Mouse (Mus musculus): ENCODE data around the gene Fgf5. TPM values are rescaled to one million over a fixed set of nuclear protein-coding genes. Genes with fewer than 3 reads are reported as not detected.

Gene Fgf5
- polyA plus RNA-seq (2014; fragmentation: Illumina TruSeq; extraction: RNeasy Lipid Tissue Mini Kit (QIAGEN cat#74804)) = not detected

DNA sequence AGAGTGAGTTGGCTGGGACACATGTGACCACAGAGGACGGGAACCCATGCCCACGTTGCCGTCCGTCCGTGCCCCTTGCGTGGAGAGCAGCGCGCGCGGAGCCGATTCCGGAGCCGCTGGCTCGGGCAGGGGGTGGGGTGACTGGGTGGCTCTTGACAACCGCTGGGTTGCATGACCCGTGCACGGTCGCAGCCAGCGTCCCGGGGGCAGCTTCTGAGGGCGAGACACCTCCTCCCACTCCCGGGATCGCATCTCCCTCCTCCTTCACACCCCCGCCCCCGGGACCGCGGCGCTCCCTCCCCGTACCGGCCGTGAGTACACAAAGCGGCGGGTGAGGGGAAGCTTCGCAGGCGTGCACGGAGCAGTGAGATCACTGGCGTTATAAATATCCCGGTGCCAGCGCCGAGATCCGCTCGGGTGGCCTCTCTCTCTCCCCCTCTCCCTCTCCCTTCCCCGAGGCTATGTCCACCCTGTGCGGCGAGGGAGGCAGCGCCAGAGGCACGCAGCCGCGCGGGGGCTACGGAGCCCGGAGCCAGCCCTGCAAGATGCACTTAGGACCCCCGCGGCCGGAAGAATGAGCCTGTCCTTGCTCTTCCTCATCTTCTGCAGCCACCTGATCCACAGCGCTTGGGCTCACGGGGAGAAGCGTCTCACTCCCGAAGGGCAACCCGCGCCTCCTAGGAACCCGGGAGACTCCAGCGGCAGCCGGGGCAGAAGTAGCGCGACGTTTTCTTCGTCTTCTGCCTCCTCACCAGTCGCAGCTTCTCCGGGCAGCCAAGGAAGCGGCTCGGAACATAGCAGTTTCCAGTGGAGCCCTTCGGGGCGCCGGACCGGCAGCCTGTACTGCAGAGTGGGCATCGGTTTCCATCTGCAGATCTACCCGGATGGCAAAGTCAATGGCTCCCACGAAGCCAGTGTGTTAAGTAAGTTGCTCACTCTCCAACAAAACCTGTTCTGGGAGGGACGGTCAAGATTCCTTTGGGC lies at the start of gene Fgf5:
Fgf5 (plus strand) TSS at position 347 of the 984 bp plus-strand sequence.

Other genes with a start within 250 kb of the Fgf5 start
- gene Antxr2, start 223.1 kb upstream of the Fgf5 start, polyA plus RNA-seq (2014; fragmentation: Illumina TruSeq; extraction: RNeasy Lipid Tissue Mini Kit (QIAGEN cat#74804)) = 76.9 TPM
- gene Prdm8, start 87.0 kb upstream of the Fgf5 start, polyA plus RNA-seq (2014; fragmentation: Illumina TruSeq; extraction: RNeasy Lipid Tissue Mini Kit (QIAGEN cat#74804)) = not detected
- gene Cfap299, start 75.1 kb downstream of the Fgf5 start, polyA plus RNA-seq (2014; fragmentation: Illumina TruSeq; extraction: RNeasy Lipid Tissue Mini Kit (QIAGEN cat#74804)) = 6.8 TPM